ENCODE assay signal across 8 mouse cellular contexts in the genomic region with DNA sequence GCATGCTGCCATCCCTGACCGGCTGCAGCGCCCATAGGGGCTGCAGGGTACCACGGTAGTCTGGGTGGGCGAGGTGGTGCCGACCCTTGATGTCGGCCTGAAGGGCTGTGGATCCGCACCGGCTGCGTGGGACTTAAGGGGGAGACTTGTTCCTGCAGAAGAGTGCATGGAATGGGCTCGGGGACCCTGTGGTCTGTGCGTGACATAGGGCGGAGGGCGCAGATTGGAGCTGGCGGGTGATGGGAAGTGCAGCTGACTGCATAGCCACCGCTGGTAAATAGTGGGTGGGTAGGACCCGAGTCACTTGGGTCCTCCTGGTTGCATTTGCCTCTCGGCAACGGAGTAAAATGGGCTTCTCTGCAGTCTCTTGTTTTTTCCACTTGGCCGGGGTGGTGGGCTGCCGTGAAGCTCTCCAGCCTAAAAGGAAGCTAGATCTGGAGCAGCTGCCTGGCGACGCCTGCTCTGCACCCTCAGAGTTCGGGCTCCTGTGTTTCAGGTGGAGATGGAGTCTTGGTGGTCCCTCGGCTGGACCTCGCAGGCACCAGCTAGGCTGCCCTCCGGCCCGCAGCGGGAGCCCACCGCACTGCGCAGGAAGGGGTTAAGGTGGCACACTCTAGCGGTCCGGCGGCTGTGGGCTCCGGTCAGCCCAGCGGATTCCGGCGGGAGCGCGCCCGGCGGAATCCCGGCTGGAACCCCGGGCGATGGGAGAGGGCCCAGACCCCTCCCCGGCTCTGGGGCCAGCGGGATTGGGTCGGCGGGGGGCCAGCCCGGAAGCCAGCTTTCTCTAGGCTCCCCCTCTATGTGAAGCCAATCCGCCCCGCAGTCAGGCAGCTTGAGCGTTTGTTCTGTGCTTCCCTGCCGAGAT. TPM values are rescaled to one million over a fixed set of nuclear protein-coding genes. Genes with fewer than 3 reads are reported as not detected.
DNase-seq lines count a peak whose midpoint lies in the region; ATAC-seq and TF ChIP-seq lines count a peak whose summit lies in the region.

No protein-coding gene starts in this region.

- H3K9ac ChIP-seq in forebrain, postnatal 0 days = peak overlapping the region; percentile 64
- peak overlapping the region; percentile 88 for H3K9ac ChIP-seq in hindbrain, embryonic 13.5 days
- peak overlapping the region; percentile 47; the same call in 1 of the 2 replicates for H3K9ac ChIP-seq in limb, embryonic 11.5 days (ENCODE audit: low read length)

- no peaks in the 10 kb centered on the region for H3K36me3 ChIP-seq in kidney, adult 2 months (ENCODE audit: control insufficient read depth, insufficient read depth, low read length)
- 0 out of 2 replicates have a peak, but pooled peaks cover 4% of the 10 kb centered on the region for H3K36me3 ChIP-seq in forebrain, postnatal 0 days (ENCODE audit: insufficient read depth)
- peaks cover 10% of the 10 kb centered on the region; the same call in 1 of the 2 replicates for H3K36me3 ChIP-seq in hindbrain, embryonic 13.5 days
- H3K36me3 ChIP-seq in limb, embryonic 11.5 days (ENCODE audit: control insufficient read depth, insufficient read depth, low read length) = no peaks in the 10 kb centered on the region

- H3K4me3 ChIP-seq in kidney, adult 2 months (ENCODE audit: insufficient read depth, low read depth, low read length) = peak overlapping the region; percentile 42; the same call in 1 of the 2 replicates
- H3K4me3 ChIP-seq in forebrain, postnatal 0 days (ENCODE audit: low read depth, low read length) = peak overlapping the region; percentile 77
- peak overlapping the region; percentile 76 for H3K4me3 ChIP-seq in hindbrain, embryonic 13.5 days
- H3K4me3 ChIP-seq in limb, embryonic 11.5 days (ENCODE audit: low read depth, low read length) = peak overlapping the region; percentile 46

- no peaks in the 10 kb centered on the region for H3K9me3 ChIP-seq in forebrain, postnatal 0 days (ENCODE audit: low read length)
- no peaks in the 10 kb centered on the region for H3K9me3 ChIP-seq in hindbrain, embryonic 13.5 days
- no peaks in the 10 kb centered on the region for H3K9me3 ChIP-seq in limb, embryonic 11.5 days (ENCODE audit: control insufficient read depth, low read length)

- H3K4me2 ChIP-seq in forebrain, postnatal 0 days (ENCODE audit: low read depth) = peak overlapping the region; percentile 97
- H3K4me2 ChIP-seq in hindbrain, embryonic 13.5 days = peak overlapping the region; percentile 88
- H3K4me2 ChIP-seq in limb, embryonic 11.5 days (ENCODE audit: low read depth, severe bottlenecking) = peak overlapping the region; percentile 96

- TF ChIP-seq POLR2A in kidney, adult 2 months (IDR thresholded peaks at IDR 0.05; ENCODE audit: low read depth, low read length) = no peak

- WGBS in kidney, adult 2 months = 1% methylated on average over 53 of the region's 53 CpGs
- 2% methylated on average over 53 of the region's 53 CpGs for WGBS in forebrain, postnatal 0 days
- WGBS in hindbrain, embryonic 13.5 days = under 1% methylated on average over 53 of the region's 53 CpGs
- WGBS in limb, embryonic 11.5 days = under 1% methylated on average over 53 of the region's 53 CpGs

- no peaks in the 10 kb centered on the region for H3K4me1 ChIP-seq in kidney, adult 2 months (ENCODE audit: control insufficient read depth, insufficient read depth, low read length)
- peaks cover 10% of the 10 kb centered on the region for H3K4me1 ChIP-seq in forebrain, postnatal 0 days (ENCODE audit: insufficient read depth)
- peaks cover 50% of the 10 kb centered on the region for H3K4me1 ChIP-seq in hindbrain, embryonic 13.5 days (replicated peaks)
- peaks cover 2% of the 10 kb centered on the region; the same call in 1 of the 2 replicates for H3K4me1 ChIP-seq in limb, embryonic 11.5 days (ENCODE audit: control insufficient read depth, insufficient read depth, low read length)

- no peaks in the 10 kb centered on the region; the same call in 1 of the 2 replicates for H3K27me3 ChIP-seq in kidney, adult 2 months (replicated peaks; ENCODE audit: control insufficient read depth, insufficient read depth, low read length)
- no peaks in the 10 kb centered on the region for H3K27me3 ChIP-seq in forebrain, postnatal 0 days (ENCODE audit: insufficient read depth, low read length)
- H3K27me3 ChIP-seq in hindbrain, embryonic 13.5 days = peaks cover 32% of the 10 kb centered on the region
- H3K27me3 ChIP-seq in limb, embryonic 11.5 days (ENCODE audit: control insufficient read depth, insufficient read depth, low read length) = peaks cover 41% of the 10 kb centered on the region

- TF ChIP-seq CTCF in kidney, adult 2 months (conservative IDR thresholded peaks at IDR 0.05; ENCODE audit: insufficient read depth, insufficient read length, low read depth, low read length) = no peak
- peak; percentile 30 for TF ChIP-seq CTCF in forebrain, postnatal 0 days (IDR thresholded peaks at IDR 0.05; ENCODE audit: low read depth)

- DNase-seq in kidney, adult 2 months = no peak
- no peak for DNase-seq in kidney, adult 8-10 months
- DNase-seq in cerebellum, adult 18-20 months = peak; percentile 57 to 70
- DNase-seq in forebrain, postnatal 0 days = peak; percentile 81
- DNase-seq in limb, embryonic 11.5 days (ENCODE audit: low spot score) = peak; percentile 60
- peak; percentile 64 for DNase-seq in naive thymus-derived CD4-positive, alpha-beta T cell, adult 2 months (ENCODE audit: low read depth)
- DNase-seq in spleen, postnatal 14 days (ENCODE audit: low spot score in 2 of 2) = no peak

- ATAC-seq in forebrain, postnatal 0 days = peak; percentile 91
- peak; percentile 87 for ATAC-seq in hindbrain, embryonic 13.5 days (ENCODE audit: low FRiP score)
- ATAC-seq in limb, embryonic 11.5 days (ENCODE audit: insufficient number of reproducible peaks, low FRiP score, low TSS enrichment, low read depth) = peak; percentile 45; the same call in 1 of the 2 replicates

- H3K27ac ChIP-seq in kidney, adult 2 months (ENCODE audit: insufficient read depth, low read depth, low read length) = no peak overlapping the region
- H3K27ac ChIP-seq in forebrain, postnatal 0 days (ENCODE audit: low read depth, low read length) = peak overlapping the region; percentile 71
- peak overlapping the region; percentile 89 for H3K27ac ChIP-seq in hindbrain, embryonic 13.5 days
- no peak overlapping the region for H3K27ac ChIP-seq in limb, embryonic 11.5 days (replicated peaks; ENCODE audit: low read depth, low read length)

RNA-seq across cellular contexts. Expression of gene Kcna2, which starts 1.1 kb away (rescaled TPM):
- 0.23 and 0.34 TPM in 2 replicates for polyA plus RNA-seq in kidney, adult 2 months (2012; rRNA removed)
- total RNA-seq in forebrain, postnatal 0 days (2014; rRNA removed) = 9.6 and 11.3 TPM in 2 replicates
- polyA plus RNA-seq in forebrain, postnatal 0 days (2015; fragmentation: Nextera tagmentation; extraction: Ambion mirVana) = 0.42 and 1.0 TPM in 2 replicates
- polyA plus RNA-seq in hindbrain, embryonic 13.5 days (2015; fragmentation: Nextera tagmentation; extraction: Ambion mirVana) = 1.2 and 1.3 TPM in 2 replicates
- polyA plus RNA-seq in limb, embryonic 11.5 days (2014; fragmentation: Nextera tagmentation; extraction: Ambion mirVana) = not detected in 2 replicates

Comparison
In these comparisons a context has a peak if more than half of its experiments do, and no peak if none do; other contexts are left out.
1. DNase-seq: peak in cerebellum, adult 18-20 months (2 of 2), forebrain, postnatal 0 days (single experiment), limb, embryonic 11.5 days (single experiment) and naive thymus-derived CD4-positive, alpha-beta T cell, adult 2 months (single experiment); none in kidney, adult 2 months (single experiment), kidney, adult 8-10 months (0 of 2) and spleen, postnatal 14 days (0 of 2).
2. H3K27ac ChIP-seq: peak in forebrain, postnatal 0 days (single experiment) and hindbrain, embryonic 13.5 days (single experiment); none in kidney, adult 2 months (single experiment) and limb, embryonic 11.5 days (single experiment).
3. Peak in every context shown above with its lines, with median percentiles within 50 percentile points of each other: H3K4me3 ChIP-seq, ATAC-seq, H3K4me2 ChIP-seq and H3K9ac ChIP-seq.